Mouse (Mus musculus): ENCODE measurements around the gene Tinagl1.

DNA sequence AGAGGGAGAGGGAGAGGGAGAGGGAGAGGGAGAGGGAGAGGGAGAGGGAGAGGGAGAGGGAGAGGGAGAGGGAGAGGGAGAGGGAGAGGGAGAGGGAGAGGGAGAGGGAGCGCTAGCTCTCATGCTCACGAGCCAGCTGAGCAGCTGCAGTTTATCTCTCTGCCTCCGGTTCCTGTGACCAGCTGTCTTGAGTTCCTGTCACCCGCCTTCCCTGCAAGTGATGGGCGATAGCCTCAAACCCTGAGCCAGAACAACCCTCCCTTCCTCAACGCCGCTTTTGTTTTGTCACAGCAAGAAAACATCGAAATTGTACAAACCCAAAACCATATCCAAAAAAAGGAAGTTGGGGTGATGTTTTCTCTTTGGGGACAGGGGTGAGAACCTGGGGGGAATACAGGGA, 21.6 kb upstream of the Tinagl1 start:
- TF ChIP-seq CTCF (IDR thresholded peaks at IDR 0.05 in 2 of 3, conservative IDR thresholded peaks at IDR 0.05 in 1 of 3; ENCODE audit: control insufficient read depth in 1 of 3, insufficient read depth in 1 of 3, low read depth in 2 of 3, low read length in 3 of 3, poor library complexity in 1 of 3, severe bottlenecking in 1 of 3) (no peak), CHD1 (IDR thresholded peaks at IDR 0.05; ENCODE audit: low read depth, low read length) (no peak), POLR2A (IDR thresholded peaks at IDR 0.05; ENCODE audit: control insufficient read depth in 1 of 2, insufficient read depth in 1 of 2, low read depth in 1 of 2, low read length in 2 of 2, poor library complexity in 1 of 2) (no peak), MEF2A (IDR thresholded peaks at IDR 0.05; ENCODE audit: extremely low read depth, insufficient replicate concordance, low read depth, low read length, poor library complexity, severe bottlenecking) (no peak), CHD2 (IDR thresholded peaks at IDR 0.05; ENCODE audit: low read length) (no peak), GATA1 (IDR thresholded peaks at IDR 0.05; ENCODE audit: low read depth, low read length) (peak; percentile 37; the same call in 1 of the 2 replicates), MXI1 (IDR thresholded peaks at IDR 0.05; ENCODE audit: low read depth, low read length) (no peak), E2F4 (IDR thresholded peaks at IDR 0.05; ENCODE audit: borderline replicate concordance, low read depth, low read length) (no peak), USF2 (IDR thresholded peaks at IDR 0.05; ENCODE audit: borderline replicate concordance in 1 of 2, insufficient read depth in 1 of 2, low read depth in 1 of 2, low read length in 2 of 2) (no peak), ZNF384 (IDR thresholded peaks at IDR 0.05; ENCODE audit: low read depth, low read length) (no peak), NRF1 (IDR thresholded peaks at IDR 0.05; ENCODE audit: insufficient read depth, low read depth, low read length, poor library complexity, severe bottlenecking) (no peak)

All from MEL (cell line).